Mouse (Mus musculus): ENCODE data around the gene Intu. TPM values are rescaled to one million over a fixed set of nuclear protein-coding genes. Genes with fewer than 3 reads are reported as not detected.

Intu gene
- polyA plus RNA-seq (2012; rRNA removed), result 8.2 and 9.1 TPM in 2 replicates

- peak; percentile 33; the same call in 1 of the 2 replicates for TF ChIP-seq CTCF (IDR thresholded peaks at IDR 0.05; ENCODE audit: borderline replicate concordance, extremely low read depth, insufficient read depth, insufficient read length)
- TF ChIP-seq POLR2A (IDR thresholded peaks at IDR 0.05; ENCODE audit: borderline replicate concordance, extremely low read depth, insufficient read depth, insufficient read length, poor library complexity, severe bottlenecking), result no peak
- peak; percentile 63 for DNase-seq (ENCODE audit: low read depth)
Observed at GRCm38 (mm10) chr3:40531286-40532141, at the start of gene Intu. TSS of gene Intu (plus strand) at chr3:40531286.

DNA sequence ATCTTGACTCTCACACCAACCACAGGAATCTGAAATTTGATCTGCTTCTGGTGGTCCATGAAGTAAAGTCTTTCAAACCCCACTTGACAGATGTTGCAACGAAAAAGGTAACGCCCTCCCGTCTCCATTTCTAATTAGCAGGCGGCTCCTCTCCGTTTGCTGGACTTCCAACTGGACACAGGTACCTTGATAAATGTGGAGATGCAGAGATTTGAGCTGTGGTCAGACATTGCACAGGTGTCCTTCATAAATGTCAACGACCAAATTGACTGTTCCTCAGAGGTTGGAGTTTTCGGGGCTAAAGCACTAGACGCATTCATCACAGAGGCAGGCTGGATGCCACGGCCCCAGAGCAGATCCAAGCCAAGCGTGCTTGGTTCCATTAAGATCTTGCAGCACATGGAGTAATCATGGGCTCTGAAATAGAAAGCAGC, 47.8 kb upstream of the Intu start:
- no peak for DNase-seq (ENCODE audit: low read depth)
- TF ChIP-seq POLR2A (IDR thresholded peaks at IDR 0.05; ENCODE audit: borderline replicate concordance, extremely low read depth, insufficient read depth, insufficient read length, poor library complexity, severe bottlenecking) (no peak), CTCF (IDR thresholded peaks at IDR 0.05; ENCODE audit: borderline replicate concordance, extremely low read depth, insufficient read depth, insufficient read length) (no peak)

GRCm38 (mm10) chr3:40487381-40487780, 43.7 kb upstream of the Intu start:
- TF ChIP-seq POLR2A (IDR thresholded peaks at IDR 0.05; ENCODE audit: borderline replicate concordance, extremely low read depth, insufficient read depth, insufficient read length, poor library complexity, severe bottlenecking), result no peak
- DNase-seq (ENCODE audit: low read depth), result no peak

GRCm38 (mm10) chr3:40491742-40492141, 39.3 kb upstream of the Intu start:
- peak; percentile 24; the same call in 1 of the 2 replicates for TF ChIP-seq CTCF (IDR thresholded peaks at IDR 0.05; ENCODE audit: borderline replicate concordance, extremely low read depth, insufficient read depth, insufficient read length)
- TF ChIP-seq POLR2A (IDR thresholded peaks at IDR 0.05; ENCODE audit: borderline replicate concordance, extremely low read depth, insufficient read depth, insufficient read length, poor library complexity, severe bottlenecking), result no peak
- DNase-seq (ENCODE audit: low read depth), result no peak

- TF ChIP-seq POLR2A (IDR thresholded peaks at IDR 0.05; ENCODE audit: borderline replicate concordance, extremely low read depth, insufficient read depth, insufficient read length, poor library complexity, severe bottlenecking) (no peak), CTCF (IDR thresholded peaks at IDR 0.05; ENCODE audit: borderline replicate concordance, extremely low read depth, insufficient read depth, insufficient read length) (peak; percentile 38; the same call in 1 of the 2 replicates)
- DNase-seq (ENCODE audit: low read depth), result no peak
Observed at GRCm38 (mm10) chr3:40498898-40499297, 32.2 kb upstream of the Intu start.

- DNase-seq (ENCODE audit: low read depth), result no peak
- TF ChIP-seq POLR2A (IDR thresholded peaks at IDR 0.05; ENCODE audit: borderline replicate concordance, extremely low read depth, insufficient read depth, insufficient read length, poor library complexity, severe bottlenecking), result no peak
- no peak for TF ChIP-seq CTCF (IDR thresholded peaks at IDR 0.05; ENCODE audit: borderline replicate concordance, extremely low read depth, insufficient read depth, insufficient read length)
Observed at GRCm38 (mm10) chr3:40500157-40500808, 30.8 kb upstream of the Intu start.

DNA sequence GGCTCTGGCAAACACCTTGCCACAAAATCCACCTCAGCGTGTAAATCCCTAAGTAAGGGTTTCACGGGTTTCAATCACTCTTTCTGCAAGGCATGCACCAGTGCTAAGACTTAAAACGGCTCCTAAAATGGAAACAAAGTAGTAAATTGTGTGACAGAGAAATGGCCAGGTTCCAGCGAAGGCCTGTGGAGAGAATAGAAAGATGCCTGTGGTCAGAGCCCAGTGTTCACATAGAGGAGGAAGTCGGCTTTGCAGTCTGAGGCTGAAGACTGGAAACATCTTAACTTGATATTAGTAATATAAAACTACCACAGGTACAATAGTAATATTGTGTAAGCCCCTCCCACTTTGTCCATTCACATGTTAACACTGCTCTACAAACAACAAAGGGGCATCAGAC, 26.7 kb upstream of the Intu start:
- DNase-seq (ENCODE audit: low read depth), result no peak
- no peak for TF ChIP-seq CTCF (IDR thresholded peaks at IDR 0.05; ENCODE audit: borderline replicate concordance, extremely low read depth, insufficient read depth, insufficient read length)
- no peak for TF ChIP-seq POLR2A (IDR thresholded peaks at IDR 0.05; ENCODE audit: borderline replicate concordance, extremely low read depth, insufficient read depth, insufficient read length, poor library complexity, severe bottlenecking)

DNA sequence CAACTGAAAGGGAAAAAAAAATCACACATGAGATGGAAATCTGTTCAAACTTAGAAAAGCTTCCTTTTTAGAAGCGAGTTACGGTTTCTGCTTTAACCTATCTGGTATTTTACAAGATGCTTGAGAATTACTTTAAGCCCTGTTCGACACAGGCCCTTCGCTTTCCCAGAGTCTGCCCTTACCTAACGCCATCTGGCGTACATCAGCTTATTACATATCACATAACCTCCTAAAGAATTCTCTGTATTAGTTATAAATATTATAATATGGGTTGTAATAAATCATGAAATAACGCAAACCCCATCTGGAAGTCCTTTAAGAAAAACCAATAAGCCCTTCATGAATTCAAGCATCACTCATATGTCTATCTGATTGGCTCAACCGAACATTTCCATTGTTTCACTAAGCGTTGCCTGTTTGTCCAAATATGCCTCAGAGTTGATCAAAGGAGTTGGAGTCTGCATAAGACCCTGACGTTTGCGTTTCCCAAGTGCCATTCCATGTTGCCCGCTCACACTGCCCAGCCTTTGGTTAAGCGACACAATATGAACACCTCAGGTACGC, 25.6 kb upstream of the Intu start:
- no peak for TF ChIP-seq POLR2A (IDR thresholded peaks at IDR 0.05; ENCODE audit: borderline replicate concordance, extremely low read depth, insufficient read depth, insufficient read length, poor library complexity, severe bottlenecking)
- TF ChIP-seq CTCF (IDR thresholded peaks at IDR 0.05; ENCODE audit: borderline replicate concordance, extremely low read depth, insufficient read depth, insufficient read length), result no peak
- DNase-seq (ENCODE audit: low read depth), result no peak

DNA sequence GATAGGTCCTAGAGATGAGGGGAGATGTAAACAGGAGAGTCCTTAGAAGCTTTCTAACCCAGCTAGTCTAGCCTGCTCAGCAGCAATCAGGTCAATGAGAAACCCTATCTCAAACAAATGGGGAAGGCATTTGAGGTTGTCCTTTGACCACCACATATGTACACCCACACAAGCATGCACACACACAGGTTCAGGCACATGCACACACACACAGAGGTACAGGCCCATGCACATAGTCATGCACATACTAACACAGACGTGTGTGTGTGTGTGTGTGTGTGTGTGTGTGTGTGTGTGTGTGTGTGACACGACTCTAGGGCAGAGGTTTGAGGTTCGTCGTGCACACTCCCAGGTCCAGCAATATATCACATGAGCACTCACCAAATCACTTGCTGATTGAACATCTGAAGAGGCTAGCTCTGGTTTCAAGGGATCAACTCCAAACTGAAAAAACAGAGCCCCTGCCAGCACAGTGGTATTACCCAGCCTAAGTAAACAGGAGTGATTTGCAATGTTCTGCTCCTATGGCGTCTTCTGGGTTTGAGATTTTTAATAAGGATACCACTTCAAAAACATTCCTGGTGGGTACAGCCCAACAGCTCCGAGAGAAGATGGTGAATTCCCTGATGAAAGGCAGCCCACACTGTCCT, 22.0 kb upstream of the Intu start:
- TF ChIP-seq POLR2A (IDR thresholded peaks at IDR 0.05; ENCODE audit: borderline replicate concordance, extremely low read depth, insufficient read depth, insufficient read length, poor library complexity, severe bottlenecking) (no peak), CTCF (IDR thresholded peaks at IDR 0.05; ENCODE audit: borderline replicate concordance, extremely low read depth, insufficient read depth, insufficient read length) (no peak)
- DNase-seq (ENCODE audit: low read depth), result no peak

DNA sequence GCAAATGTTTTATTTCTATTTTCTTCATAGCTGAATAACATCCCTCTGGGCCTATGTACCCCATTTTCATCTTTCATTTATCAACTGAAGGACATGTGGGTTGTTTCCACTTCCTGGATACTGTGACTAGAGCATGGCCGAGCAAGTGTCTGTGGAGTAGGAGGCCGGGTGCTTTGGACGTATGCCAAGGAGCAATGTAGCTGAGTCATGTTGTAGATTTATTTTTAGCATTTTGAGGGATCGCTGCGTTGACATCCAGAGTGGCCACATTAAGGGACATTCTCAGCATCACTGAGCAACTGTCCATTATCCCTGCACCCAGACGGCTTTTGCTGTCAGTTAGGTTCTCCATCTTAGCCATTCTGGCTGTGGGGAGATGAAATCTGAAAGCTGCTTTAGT, 20.5 kb upstream of the Intu start:
- DNase-seq (ENCODE audit: low read depth), result peak; percentile 40
- TF ChIP-seq CTCF (IDR thresholded peaks at IDR 0.05; ENCODE audit: borderline replicate concordance, extremely low read depth, insufficient read depth, insufficient read length) (no peak), POLR2A (IDR thresholded peaks at IDR 0.05; ENCODE audit: borderline replicate concordance, extremely low read depth, insufficient read depth, insufficient read length, poor library complexity, severe bottlenecking) (no peak)

All from brain, embryonic 14.5 days (tissue).